Comparison of ENCODE assay signal across 13 mouse cellular contexts in genomic region chr2:27390775-27391174, GRCm38 (mm10). TPM values are rescaled to one million over a fixed set of nuclear protein-coding genes. Genes with fewer than 3 reads are reported as not detected.
DNase-seq lines count a peak whose midpoint lies in the region; ATAC-seq lines count a peak whose summit lies in the region.
"Had no signal": no experiment of that assay in that cellular context is flagged by ENCODE, and none has a peak within 500 bp of the region (broad histone marks: within the 10 kb centered on the region; RNA-seq: fewer than 3 reads in every experiment).

No protein-coding gene starts in this region.

- H3K9ac ChIP-seq in forebrain, embryonic 13.5 days: peak overlapping the region; percentile 26; the same call in 1 of the 2 replicates
- H3K9ac ChIP-seq in forebrain, embryonic 15.5 days (replicated peaks): no peak overlapping the region
- H3K9ac ChIP-seq in liver, embryonic 13.5 days: no peak overlapping the region
- H3K9ac ChIP-seq: forebrain, embryonic 12.5 days; liver, embryonic 15.5 days; midbrain, embryonic 13.5 days had no signal

- peak; percentile 57 for DNase-seq in kidney, postnatal 10 days
- no peak for DNase-seq in kidney, postnatal 14 days
- DNase-seq in embryonic facial prominence, embryonic 10.5 days (ENCODE audit: low spot score): peak; percentile 41
- DNase-seq in liver, embryonic 13.5 days: peak; percentile 17
- DNase-seq: B cell, adult 2 months; layer of hippocampus, adult 9-11 months had no signal

- H3K4me1 ChIP-seq in forebrain, embryonic 13.5 days: peaks cover 54% of the 10 kb centered on the region
- peaks cover 39% of the 10 kb centered on the region for H3K4me1 ChIP-seq in forebrain, embryonic 15.5 days
- peaks cover 82% of the 10 kb centered on the region for H3K4me1 ChIP-seq in embryonic facial prominence, embryonic 10.5 days
- peaks cover 56% of the 10 kb centered on the region for H3K4me1 ChIP-seq in liver, embryonic 13.5 days (replicated peaks)

- no peaks in the 10 kb centered on the region for H3K27me3 ChIP-seq in forebrain, embryonic 13.5 days
- no peaks in the 10 kb centered on the region for H3K27me3 ChIP-seq in forebrain, embryonic 15.5 days
- H3K27me3 ChIP-seq in embryonic facial prominence, embryonic 10.5 days (replicated peaks; ENCODE audit: low read depth, poor library complexity, severe bottlenecking): no peaks in the 10 kb centered on the region
- H3K27me3 ChIP-seq in liver, embryonic 13.5 days: no peaks in the 10 kb centered on the region
- H3K27me3 ChIP-seq: forebrain, embryonic 12.5 days; liver, embryonic 15.5 days; midbrain, embryonic 13.5 days had no signal

- no peak overlapping the region for H3K27ac ChIP-seq in forebrain, embryonic 13.5 days
- H3K27ac ChIP-seq in forebrain, embryonic 15.5 days (replicated peaks): no peak overlapping the region
- peak overlapping the region; percentile 46; the same call in 1 of the 2 replicates for H3K27ac ChIP-seq in embryonic facial prominence, embryonic 10.5 days (replicated peaks)
- H3K27ac ChIP-seq in liver, embryonic 13.5 days: no peak overlapping the region; the same call in 1 of the 2 replicates
- H3K27ac ChIP-seq: midbrain, embryonic 13.5 days had no signal

- no peak overlapping the region for H3K4me3 ChIP-seq in forebrain, embryonic 13.5 days
- H3K4me3 ChIP-seq in forebrain, embryonic 15.5 days: no peak overlapping the region
- H3K4me3 ChIP-seq in embryonic facial prominence, embryonic 10.5 days: no peak overlapping the region
- H3K4me3 ChIP-seq in liver, embryonic 13.5 days (replicated peaks): no peak overlapping the region
- H3K4me3 ChIP-seq: forebrain, embryonic 12.5 days; liver, embryonic 15.5 days; midbrain, embryonic 13.5 days had no signal

- 67% methylated on average over 4 of the region's 4 CpGs for WGBS in forebrain, embryonic 13.5 days
- WGBS in forebrain, embryonic 15.5 days: 59% methylated on average over 4 of the region's 4 CpGs
- 52% methylated on average over 4 of the region's 4 CpGs for WGBS in embryonic facial prominence, embryonic 10.5 days
- 36% methylated on average over 4 of the region's 4 CpGs for WGBS in liver, embryonic 13.5 days (ENCODE audit: insufficient replicate concordance)

- no peak overlapping the region for H3K4me2 ChIP-seq in forebrain, embryonic 13.5 days
- H3K4me2 ChIP-seq in forebrain, embryonic 15.5 days (replicated peaks): no peak overlapping the region
- H3K4me2 ChIP-seq in liver, embryonic 13.5 days: no peak overlapping the region
- H3K4me2 ChIP-seq: forebrain, embryonic 12.5 days; midbrain, embryonic 13.5 days had no signal

- no peak for ATAC-seq in forebrain, embryonic 13.5 days
- no peak for ATAC-seq in forebrain, embryonic 15.5 days (replicated peaks)
- no peak for ATAC-seq in liver, embryonic 13.5 days (ENCODE audit: low read depth)
- ATAC-seq in frontal cortex, adult (ENCODE audit: low TSS enrichment): no peak
- no peak for ATAC-seq in activated CD4-positive, CD25-positive, alpha-beta regulatory T cell, adult 4 months
- ATAC-seq: midbrain, embryonic 13.5 days had no signal

- peaks cover 4% of the 10 kb centered on the region for H3K9me3 ChIP-seq in forebrain, embryonic 13.5 days (replicated peaks)
- H3K9me3 ChIP-seq in forebrain, embryonic 15.5 days: no peaks in the 10 kb centered on the region
- no peaks in the 10 kb centered on the region for H3K9me3 ChIP-seq in embryonic facial prominence, embryonic 10.5 days
- no peaks in the 10 kb centered on the region for H3K9me3 ChIP-seq in liver, embryonic 13.5 days (replicated peaks)
- H3K9me3 ChIP-seq: forebrain, embryonic 12.5 days; liver, embryonic 15.5 days; midbrain, embryonic 13.5 days had no signal

- H3K36me3 ChIP-seq in forebrain, embryonic 13.5 days (ENCODE audit: poor library complexity, severe bottlenecking): peaks cover 7% of the 10 kb centered on the region; the same call in 1 of the 2 replicates
- H3K36me3 ChIP-seq in forebrain, embryonic 15.5 days: no peaks in the 10 kb centered on the region
- H3K36me3 ChIP-seq in embryonic facial prominence, embryonic 10.5 days (replicated peaks): peaks cover 21% of the 10 kb centered on the region
- peaks cover 3% of the 10 kb centered on the region; the same call in 1 of the 2 replicates for H3K36me3 ChIP-seq in liver, embryonic 13.5 days
- H3K36me3 ChIP-seq: liver, embryonic 15.5 days had no signal

RNA-seq across cellular contexts. Expression of gene Vav2, which starts 36.1 kb away (rescaled TPM):
- 8.7 and 8.8 TPM in 2 replicates for polyA plus RNA-seq in forebrain, embryonic 13.5 days (2015; fragmentation: Nextera tagmentation; extraction: Ambion mirVana)
- 12.6 and 13.9 TPM in 2 replicates for polyA plus RNA-seq in forebrain, embryonic 15.5 days (2015; fragmentation: Nextera tagmentation; extraction: Ambion mirVana)
- polyA plus RNA-seq in embryonic facial prominence, embryonic 10.5 days (2016; fragmentation: Nextera tagmentation; extraction: Ambion mirVana): 10.3 and 11.3 TPM in 2 replicates
- 3.2 and 4.2 TPM in 2 replicates for polyA plus RNA-seq in liver, embryonic 13.5 days (2015; fragmentation: Nextera tagmentation; extraction: Ambion mirVana)
- 1 to 10 TPM; 5.8 to 8.3 TPM for polyA plus RNA-seq in activated CD4-positive, CD25-positive, alpha-beta regulatory T cell, adult 4 months (2017; shearing (Covaris generic))

RNA-seq across cellular contexts. Expression of gene Brd3os, which starts 51.3 kb away (rescaled TPM):
- 19.3 and 25.1 TPM in 2 replicates for polyA plus RNA-seq in forebrain, embryonic 13.5 days (2015; fragmentation: Nextera tagmentation; extraction: Ambion mirVana)
- polyA plus RNA-seq in forebrain, embryonic 15.5 days (2015; fragmentation: Nextera tagmentation; extraction: Ambion mirVana): 30.6 and 31.5 TPM in 2 replicates
- 8.8 and 8.9 TPM in 2 replicates for polyA plus RNA-seq in embryonic facial prominence, embryonic 10.5 days (2016; fragmentation: Nextera tagmentation; extraction: Ambion mirVana)
- 0.48 and 0.60 TPM in 2 replicates for polyA plus RNA-seq in liver, embryonic 13.5 days (2015; fragmentation: Nextera tagmentation; extraction: Ambion mirVana)
- under 1 TPM in 1 of 2 experiments, not detected in 1; 0.33 TPM for polyA plus RNA-seq in activated CD4-positive, CD25-positive, alpha-beta regulatory T cell, adult 4 months (2017; shearing (Covaris generic))
